Mouse (Mus musculus): ENCODE results near the gene Brwd3. TPM values are rescaled to one million over a fixed set of nuclear protein-coding genes. Genes with fewer than 3 reads are reported as not detected.

Brwd3 gene
- total RNA-seq (2023): 24.0 TPM

GRCm38 (mm10) chrX:108834090-108834774, at the start of gene Brwd3:
Gene Brwd3, minus strand, starts transcription at chrX:108834372.

Other genes with a start within 250 kb of the Brwd3 start
- gene Gm379, start 169.5 kb downstream of the Brwd3 start, total RNA-seq (2023): not detected
- gene Hmgn5, start 179.0 kb upstream of the Brwd3 start, total RNA-seq (2023): 11.6 TPM

All from CD4-positive naive resting alpha-beta T cell, adult 76 days (primary cell).